Mouse (Mus musculus): ENCODE measurements at regions not wholly inside any gene's neighbourhood (a gene's known extent, or its start where the extent isn't known, plus 50 kb on each side); places are given as distances from the start of the nearest gene placed in this dataset.

- TF ChIP-seq CTCF (IDR thresholded peaks at IDR 0.05; ENCODE audit: control insufficient read depth, insufficient read depth, low read length) (no peak), POLR2A (IDR thresholded peaks at IDR 0.05; ENCODE audit: borderline replicate concordance, control insufficient read depth, low read depth, low read length) (no peak)
These were observed 90.0 kb upstream of the Mvb12b start for GRCm38 (mm10) chr2:33977576-33978352.

All from bone marrow, adult 2 months (tissue).